Mouse (Mus musculus) erythroblast, embryonic 14.5 days (primary cell): ENCODE measurements around the gene Mllt6.

Experiments used
- GATA1 ChIP-seq: IDR thresholded peaks from 2 replicates; pipeline ENCODE4 v1.6.1; 2012; ENCODE audit warnings: low read length, inconsistent platforms, mixed read lengths
- TAL1 ChIP-seq: IDR thresholded peaks from 3 replicates; pipeline ENCODE4 v1.6.1; 2012; ENCODE audit warnings: low read length, inconsistent platforms, mixed read lengths

- no peak for TF ChIP-seq GATA1
- no peak for TF ChIP-seq TAL1
These were observed 15.1 kb downstream of the Mllt6 start for GRCm38 (mm10) chr11:97678301-97678700.
